ENCODE assay signal across 23 mouse cellular contexts in genomic region chr11:61273928-61274327, GRCm38 (mm10). TPM values are rescaled to one million over a fixed set of nuclear protein-coding genes. Genes with fewer than 3 reads are reported as not detected.
DNase-seq lines count a peak whose midpoint lies in the region; ATAC-seq and TF ChIP-seq lines count a peak whose summit lies in the region.
"Had no signal": no experiment of that assay in that cellular context is flagged by ENCODE, and none has a peak within 500 bp of the region (broad histone marks: within the 10 kb centered on the region; RNA-seq: fewer than 3 reads in every experiment).

No protein-coding gene starts in this region.

- H3K4me3 ChIP-seq in liver, postnatal 0 days (ENCODE audit: low read depth, low read length): no peak overlapping the region
- H3K4me3 ChIP-seq in liver, embryonic 11.5 days (ENCODE audit: low read depth, low read length): no peak overlapping the region
- H3K4me3 ChIP-seq in midbrain, embryonic 10.5 days: no peak overlapping the region
- H3K4me3 ChIP-seq: forebrain, embryonic 10.5 days; forebrain, embryonic 13.5 days; gastrocnemius, adult 2 months; hindbrain, embryonic 12.5 days; hindbrain, embryonic 15.5 days had no signal

- no peak for TF ChIP-seq CTCF in liver, postnatal 0 days (IDR thresholded peaks at IDR 0.05; ENCODE audit: low read depth)

- H3K27me3 ChIP-seq in liver, postnatal 0 days (ENCODE audit: insufficient read depth, low read length): no peaks in the 10 kb centered on the region
- no peaks in the 10 kb centered on the region; the same call in 1 of the 2 replicates for H3K27me3 ChIP-seq in liver, embryonic 11.5 days (replicated peaks; ENCODE audit: control insufficient read depth, insufficient read depth, low read length)
- peaks cover 8% of the 10 kb centered on the region for H3K27me3 ChIP-seq in midbrain, embryonic 10.5 days (ENCODE audit: low read depth, poor library complexity, severe bottlenecking)
- H3K27me3 ChIP-seq: hindbrain, embryonic 15.5 days; Patski had no signal

- no peak for DNase-seq in liver, postnatal 0 days
- DNase-seq in liver, embryonic 11.5 days (ENCODE audit: low spot score): no peak
- peak; percentile 22 for DNase-seq in lung, postnatal 10 days
- no peak for DNase-seq in lung, postnatal 14 days
- DNase-seq in Muller cell, postnatal 12 days (ENCODE audit: inconsistent ontology term): peak; percentile 18
- no peak for DNase-seq in midbrain, embryonic 10.5 days (ENCODE audit: low spot score)
- no peak for DNase-seq in thymus, postnatal 10 days (ENCODE audit: low spot score in 2 of 2)
- DNase-seq: adrenal gland, postnatal 10 days; adrenal gland, postnatal 36 days; cerebellum, adult 18-20 months; cerebellum, adult 9-10 months; cerebellum, postnatal 14 days; forebrain, postnatal 0 days; gastrocnemius, adult 2 months; gastrocnemius, postnatal 14 days; heart, adult 11 months had no signal

- no peak overlapping the region for H3K4me2 ChIP-seq in liver, postnatal 0 days (ENCODE audit: low read depth, low read length)
- no peak overlapping the region for H3K4me2 ChIP-seq in liver, embryonic 11.5 days
- H3K4me2 ChIP-seq: forebrain, embryonic 13.5 days; heart, embryonic 11.5 days; hindbrain, embryonic 12.5 days; hindbrain, embryonic 15.5 days had no signal

- WGBS in liver, postnatal 0 days (ENCODE audit: insufficient replicate concordance): 77% methylated on average over 2 of the region's 2 CpGs
- 93% methylated on average over 2 of the region's 2 CpGs for WGBS in liver, embryonic 11.5 days
- 99% methylated on average over 2 of the region's 2 CpGs for WGBS in midbrain, embryonic 10.5 days

- H3K36me3 ChIP-seq in liver, postnatal 0 days (replicated peaks; ENCODE audit: insufficient read depth, low read length): no peaks in the 10 kb centered on the region
- H3K36me3 ChIP-seq in liver, embryonic 11.5 days (ENCODE audit: control insufficient read depth, insufficient read depth, low read length): no peaks in the 10 kb centered on the region
- H3K36me3 ChIP-seq in midbrain, embryonic 10.5 days: no peaks in the 10 kb centered on the region
- H3K36me3 ChIP-seq: forebrain, embryonic 10.5 days; hindbrain, embryonic 12.5 days; hindbrain, embryonic 15.5 days had no signal

- no peak for TF ChIP-seq EP300 in liver, postnatal 0 days (IDR thresholded peaks at IDR 0.05; ENCODE audit: low read depth)

- no peak overlapping the region for H3K9ac ChIP-seq in liver, postnatal 0 days (replicated peaks)
- H3K9ac ChIP-seq in liver, embryonic 11.5 days (ENCODE audit: low read depth, low read length): no peak overlapping the region
- H3K9ac ChIP-seq: forebrain, embryonic 13.5 days; forebrain, postnatal 0 days; hindbrain, embryonic 12.5 days; hindbrain, embryonic 15.5 days had no signal

- no peaks in the 10 kb centered on the region for H3K9me3 ChIP-seq in liver, postnatal 0 days (ENCODE audit: low read length)
- no peaks in the 10 kb centered on the region for H3K9me3 ChIP-seq in liver, embryonic 11.5 days (ENCODE audit: control insufficient read depth, low read length)
- no peaks in the 10 kb centered on the region for H3K9me3 ChIP-seq in midbrain, embryonic 10.5 days (replicated peaks)
- H3K9me3 ChIP-seq: forebrain, embryonic 10.5 days; forebrain, embryonic 13.5 days; hindbrain, embryonic 12.5 days; hindbrain, embryonic 15.5 days had no signal

- peak; percentile 69 for ATAC-seq in liver, postnatal 0 days
- no peak for ATAC-seq in liver, embryonic 11.5 days (replicated peaks; ENCODE audit: low FRiP score)
- ATAC-seq: CD4-positive, CD25-positive, alpha-beta regulatory T cell, adult 4 months; forebrain, embryonic 13.5 days; forebrain, postnatal 0 days; Patski had no signal

- no peak overlapping the region for H3K27ac ChIP-seq in liver, postnatal 0 days (ENCODE audit: low read depth)
- H3K27ac ChIP-seq in liver, embryonic 11.5 days (ENCODE audit: low read depth, low read length): no peak overlapping the region
- no peak overlapping the region for H3K27ac ChIP-seq in midbrain, embryonic 10.5 days (replicated peaks)
- H3K27ac ChIP-seq: forebrain, embryonic 10.5 days; forebrain, embryonic 13.5 days; gastrocnemius, adult 2 months; hindbrain, embryonic 12.5 days; hindbrain, embryonic 15.5 days had no signal

- H3K4me1 ChIP-seq in liver, postnatal 0 days (ENCODE audit: insufficient read depth): peaks cover 29% of the 10 kb centered on the region
- H3K4me1 ChIP-seq in liver, embryonic 11.5 days (replicated peaks; ENCODE audit: control insufficient read depth, insufficient read depth, low read length): peaks cover 13% of the 10 kb centered on the region
- peaks cover 6% of the 10 kb centered on the region for H3K4me1 ChIP-seq in midbrain, embryonic 10.5 days
- H3K4me1 ChIP-seq: forebrain, embryonic 10.5 days; forebrain, embryonic 13.5 days; hindbrain, embryonic 12.5 days; hindbrain, embryonic 15.5 days had no signal

RNA-seq across cellular contexts. Expression of gene Aldh3a2, which starts 6.7 kb away (rescaled TPM):
- 89.8 and 93.3 TPM in 2 replicates for polyA plus RNA-seq in liver, postnatal 0 days (2015; fragmentation: Nextera tagmentation; extraction: Ambion mirVana)
- 23.8 and 28.3 TPM in 2 replicates for polyA plus RNA-seq in liver, embryonic 11.5 days (2014; fragmentation: Nextera tagmentation; extraction: Ambion mirVana)
- 19.7 and 22.3 TPM in 2 replicates for polyA plus RNA-seq in midbrain, embryonic 10.5 days (2016; fragmentation: Nextera tagmentation; extraction: Ambion mirVana)

Comparison
In these comparisons a context has a peak if more than half of its experiments do, and no peak if none do; other contexts are left out.
1. DNase-seq: peak in lung, postnatal 10 days (single experiment) and Muller cell, postnatal 12 days (single experiment); none in liver, postnatal 0 days (single experiment), liver, embryonic 11.5 days (single experiment), lung, postnatal 14 days (single experiment), midbrain, embryonic 10.5 days (single experiment) and thymus, postnatal 10 days (0 of 2).